Mouse (Mus musculus): ENCODE measurements around the gene Mmgt1.
A peak's percentile ranks its signal among the peaks of the same experiment; 100 is the strongest.

Gene Mmgt1

GRCm38 (mm10) chrX:56597887-56598640 is at the start of gene Mmgt1:
Mmgt1 (minus strand) TSS chrX:56598069.
- DNase-seq (ENCODE audit: low spot score in 2 of 2), result peak; percentile 78 to 92

DNA sequence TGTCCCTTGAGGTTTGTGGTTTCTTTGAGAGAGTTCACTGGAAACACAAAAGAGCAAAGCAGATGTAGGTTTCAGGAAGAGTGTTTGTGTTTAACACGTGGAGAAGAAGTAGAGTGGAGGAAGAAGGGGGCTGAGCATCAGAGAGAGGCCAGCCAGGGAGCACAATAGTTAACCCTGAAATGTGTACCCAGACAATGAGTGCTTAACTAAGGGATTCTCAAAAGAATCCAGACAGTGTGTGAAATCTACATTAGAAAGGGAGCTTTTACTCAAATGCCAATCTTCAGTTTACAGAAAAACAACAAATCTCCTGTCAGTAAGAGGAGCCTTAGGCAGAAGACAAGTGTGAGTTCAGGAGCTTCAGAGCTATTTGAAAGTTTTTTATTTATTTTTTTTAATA is 42.2 kb upstream of the Mmgt1 start:
- DNase-seq (ENCODE audit: low spot score in 2 of 2), result no peak

DNA sequence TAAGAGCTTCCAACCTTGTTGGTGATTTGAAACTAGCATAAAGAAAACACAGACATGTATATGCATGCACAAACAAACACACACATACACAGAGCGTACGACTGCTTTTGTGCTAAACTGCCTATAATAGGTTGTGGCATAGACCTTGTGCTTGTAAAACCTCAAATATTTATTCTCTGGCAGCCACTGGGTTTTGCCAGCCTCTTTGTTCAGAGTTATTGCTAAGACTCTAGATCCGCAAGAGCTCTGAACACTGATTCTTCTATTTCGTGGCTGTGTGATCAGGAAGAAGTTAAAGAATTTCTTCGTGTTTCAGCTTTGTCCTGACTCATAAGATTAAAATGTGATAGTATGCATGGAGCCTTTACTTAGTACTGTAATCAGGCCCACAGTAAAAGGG is 38.3 kb upstream of the Mmgt1 start:
- no peak for DNase-seq (ENCODE audit: low spot score in 2 of 2)

DNA sequence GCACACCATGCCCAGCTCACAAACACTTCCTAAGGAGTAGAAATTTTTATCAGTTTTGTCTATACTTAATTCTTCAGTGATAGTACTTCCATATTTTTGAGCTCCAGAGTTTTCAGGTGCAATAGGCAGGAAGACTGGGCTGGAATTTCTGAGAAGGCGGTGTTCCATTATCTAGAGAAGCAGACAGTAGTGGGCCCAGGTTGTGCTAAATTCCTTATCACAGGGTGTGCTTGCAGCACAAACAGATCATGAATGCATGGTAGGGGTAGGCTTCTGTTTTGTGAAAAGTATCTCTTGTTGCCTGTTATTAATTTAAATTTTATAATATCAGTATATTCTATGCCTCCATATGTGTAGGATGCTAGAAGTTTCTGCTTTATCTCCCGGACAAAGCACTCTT is 17.4 kb upstream of the Mmgt1 start:
- DNase-seq (ENCODE audit: low spot score in 2 of 2), result no peak

GRCm38 (mm10) chrX:56610318-56610694 is 12.4 kb upstream of the Mmgt1 start:
- no peak for DNase-seq (ENCODE audit: low spot score in 2 of 2)

DNA sequence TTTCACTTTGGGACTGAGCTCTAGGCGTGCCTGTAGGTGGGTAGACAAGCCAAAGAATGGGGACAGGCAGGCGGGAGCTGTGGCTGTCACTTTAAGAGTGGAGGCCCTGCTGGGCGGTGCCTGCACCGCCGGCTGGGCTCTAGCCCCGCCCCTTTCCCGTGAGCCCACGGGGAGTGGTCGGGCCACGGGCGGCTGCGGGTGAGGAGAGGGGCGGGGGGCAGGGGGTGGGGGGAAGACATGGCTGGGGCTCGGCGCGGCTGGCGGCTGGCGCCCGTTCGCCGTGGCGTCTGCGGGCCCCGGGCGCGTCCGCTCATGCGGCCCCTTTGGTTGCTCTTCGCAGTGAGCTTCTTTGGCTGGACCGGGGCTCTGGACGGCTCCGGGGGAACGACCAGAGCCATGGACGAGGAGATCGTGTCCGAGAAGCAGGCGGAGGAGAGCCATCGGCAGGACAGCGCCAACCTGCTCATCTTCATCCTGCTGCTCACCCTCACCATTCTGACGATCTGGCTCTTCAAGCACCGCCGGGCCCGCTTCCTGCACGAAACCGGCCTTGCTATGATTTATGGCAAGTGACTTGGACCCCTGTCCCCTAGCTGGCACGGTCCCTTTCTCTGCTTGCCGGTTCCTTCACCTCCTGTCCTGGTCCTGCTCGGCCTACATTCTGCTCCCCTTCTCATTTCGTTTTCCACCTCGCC is 11.9 kb upstream of the Mmgt1 start, which contains the start of gene Slc9a6:
Slc9a6 (plus strand) TSS at position 135 of the 695 bp plus-strand sequence.
- DNase-seq (ENCODE audit: low spot score in 2 of 2), result peak; percentile 26 to 65

DNA sequence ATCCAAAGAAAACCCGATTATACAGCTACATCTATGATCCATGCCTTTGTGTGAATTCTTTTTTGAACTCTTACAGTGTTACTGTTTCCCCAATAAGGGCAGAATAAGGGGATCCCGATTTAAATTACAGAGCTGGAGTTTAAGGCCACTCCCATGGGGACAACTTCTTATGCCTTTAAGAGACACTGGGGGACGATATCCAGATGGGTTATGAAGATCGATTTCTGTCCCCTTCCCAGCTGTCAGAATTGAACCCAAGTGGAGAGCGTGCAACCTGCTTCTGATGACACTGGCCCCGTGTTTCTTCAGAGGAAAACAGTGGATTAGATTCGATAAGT is 11.4 kb upstream of the Mmgt1 start:
- DNase-seq (ENCODE audit: low spot score in 2 of 2), result no peak

DNA sequence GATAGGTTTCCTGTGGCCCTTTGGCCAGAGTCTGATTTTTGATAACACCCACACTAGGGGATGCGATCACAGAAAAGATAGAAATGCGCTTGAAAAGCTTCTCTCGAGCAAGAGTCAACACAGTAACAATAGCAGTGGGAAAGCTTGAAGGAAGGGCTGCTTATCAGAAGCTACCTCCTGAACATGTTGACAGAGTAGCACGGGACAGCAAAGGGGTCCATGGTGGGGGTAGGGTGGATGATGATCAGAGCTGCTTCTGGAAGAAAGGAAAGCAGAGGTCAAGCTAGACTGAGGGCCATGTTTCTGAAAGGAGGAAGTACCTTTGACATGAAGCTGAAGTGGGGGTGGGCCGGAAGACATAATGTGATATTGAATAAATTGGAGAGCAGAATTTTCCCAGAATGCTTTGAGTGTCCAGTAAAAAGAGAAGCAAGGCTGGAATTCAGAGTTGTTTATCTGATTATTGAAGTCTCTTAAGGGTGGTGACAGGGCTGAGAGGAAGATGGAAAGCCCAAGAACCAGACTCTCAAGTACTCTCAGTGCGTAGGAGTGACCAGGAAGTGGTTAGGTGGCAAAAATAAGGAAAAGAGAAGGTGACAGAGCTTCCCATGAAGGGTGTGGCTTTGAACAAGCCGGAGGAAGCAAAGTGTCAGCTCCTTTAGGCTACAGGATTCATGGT is 9.3 kb upstream of the Mmgt1 start:
- no peak for DNase-seq (ENCODE audit: low spot score in 2 of 2)

GRCm38 (mm10) chrX:56606536-56606935 is 8.7 kb upstream of the Mmgt1 start:
- no peak for DNase-seq (ENCODE audit: low spot score in 2 of 2)

DNA sequence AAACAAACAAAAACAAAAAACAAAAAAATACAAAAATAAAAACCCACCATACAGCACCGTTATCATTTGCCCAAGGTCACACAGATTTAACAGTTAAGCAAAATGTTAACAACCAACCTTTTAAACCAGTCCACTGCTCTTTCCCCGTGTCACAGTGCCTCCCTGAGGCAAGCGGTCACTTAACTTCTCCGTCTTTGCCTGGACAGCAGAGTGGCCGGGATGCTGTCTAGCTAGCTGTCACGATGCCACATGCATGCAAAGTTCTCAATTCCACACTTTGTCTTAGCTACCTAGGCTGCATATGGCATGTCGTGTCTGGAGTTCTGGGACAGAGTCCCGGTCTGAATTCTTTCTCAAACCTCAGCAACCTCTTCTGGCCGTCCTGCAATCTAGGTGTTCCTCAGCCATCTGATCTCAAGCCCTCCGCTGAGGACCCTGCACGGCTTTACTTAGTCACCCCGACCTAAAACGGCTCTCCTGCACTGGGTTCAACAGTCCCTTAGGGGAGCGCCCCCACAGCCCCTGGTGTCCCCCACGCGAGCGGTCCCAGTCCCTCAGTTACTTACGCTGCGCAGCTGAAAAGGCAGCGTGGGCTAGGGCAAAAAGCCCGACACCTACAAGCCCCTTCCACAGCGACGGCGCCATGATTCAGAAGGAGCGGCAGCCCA is 516 bp downstream of the Mmgt1 start:
- no peak for DNase-seq (ENCODE audit: low spot score in 2 of 2)

DNA sequence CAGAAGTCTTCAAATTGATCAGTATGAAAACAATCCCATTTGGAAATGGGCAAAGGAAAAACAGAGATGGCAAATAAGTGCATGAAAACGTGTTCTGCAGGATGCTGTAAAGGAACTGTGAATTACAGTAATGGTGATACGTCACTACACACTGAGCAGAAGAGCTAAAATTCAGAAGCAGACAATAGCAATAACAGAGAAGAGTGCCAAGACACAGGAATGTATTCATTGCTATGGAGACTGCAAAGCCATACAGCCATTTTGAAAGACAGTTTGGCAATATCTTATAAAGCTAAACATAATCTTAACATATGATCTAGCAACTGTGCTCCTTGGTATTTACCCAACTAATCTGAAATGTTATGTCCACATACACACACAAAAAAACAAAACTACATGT is 19.7 kb downstream of the Mmgt1 start:
- DNase-seq (ENCODE audit: low spot score in 2 of 2), result no peak

DNA sequence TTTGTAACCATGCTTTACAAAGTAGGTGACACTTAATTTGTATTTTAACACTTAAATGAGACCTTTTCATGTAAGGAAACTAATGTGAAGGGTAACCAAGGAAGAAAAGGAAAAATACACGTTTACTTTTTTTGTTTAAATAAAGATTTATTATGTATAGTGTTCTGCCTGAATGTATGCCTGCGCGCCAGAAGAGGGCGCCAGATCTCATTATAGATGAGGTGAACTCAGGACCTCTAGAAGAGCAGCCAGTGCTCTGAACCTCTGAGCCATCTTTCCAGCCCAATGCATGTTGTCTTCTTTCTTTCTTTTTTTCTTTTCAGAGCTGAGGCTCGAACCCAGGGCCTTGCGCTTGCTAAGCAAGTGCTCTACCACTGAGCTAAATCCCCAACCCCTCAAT is 25.4 kb downstream of the Mmgt1 start:
- DNase-seq (ENCODE audit: low spot score in 2 of 2), result no peak

- no peak for DNase-seq (ENCODE audit: low spot score in 2 of 2)
These were observed 44.3 kb downstream of the Mmgt1 start for GRCm38 (mm10) chrX:56553584-56553983.

DNA sequence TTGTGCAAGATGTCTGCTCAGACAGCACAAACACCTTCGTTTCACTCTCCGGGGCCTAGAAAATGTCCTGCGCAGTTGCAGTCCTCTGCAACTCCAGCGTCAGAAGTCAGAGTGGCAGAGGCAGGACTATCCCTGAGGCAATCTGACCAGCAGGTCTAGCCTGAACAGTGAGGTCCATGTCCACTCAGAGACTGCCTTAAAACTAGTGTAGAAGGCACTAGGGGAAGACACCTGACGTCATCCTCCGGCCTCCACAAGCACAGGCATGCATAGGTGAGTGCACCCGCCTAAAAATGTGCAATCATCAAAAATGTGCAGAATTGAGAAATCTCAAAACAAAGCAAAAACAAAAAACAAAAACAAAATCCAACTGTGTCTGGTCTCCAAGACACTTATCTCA is 48.4 kb downstream of the Mmgt1 start, which contains the start of gene Gm648:
Gm648 (minus strand) TSS at position 101 of the 400 bp plus-strand sequence.
- DNase-seq (ENCODE audit: low spot score in 2 of 2), result no peak

DNA sequence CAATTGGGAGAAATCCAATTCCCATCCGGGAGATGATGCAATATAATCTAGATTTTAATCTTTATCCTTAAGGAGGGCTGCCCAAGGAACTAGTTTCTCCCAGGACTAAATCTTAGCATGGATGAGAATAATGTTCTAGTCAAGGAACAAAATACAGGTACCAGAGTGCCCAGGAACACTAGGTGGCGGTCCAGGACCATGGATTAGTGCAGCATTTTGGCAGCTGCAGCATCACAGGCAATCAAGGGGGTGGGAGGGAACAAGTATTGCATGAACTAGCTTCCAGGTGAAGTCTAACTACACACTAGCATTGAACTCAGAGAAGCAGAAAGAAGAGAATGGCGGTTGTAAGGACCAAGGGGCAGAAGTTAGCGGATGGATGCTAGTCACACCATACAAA is 60.7 kb downstream of the Mmgt1 start:
- DNase-seq (ENCODE audit: low spot score in 2 of 2), result peak in 1 of 2 experiments; percentile 0

All from urinary bladder, postnatal 36 days (tissue).